1 mouse cellular context compared by ENCODE assay signal in the genomic region with DNA sequence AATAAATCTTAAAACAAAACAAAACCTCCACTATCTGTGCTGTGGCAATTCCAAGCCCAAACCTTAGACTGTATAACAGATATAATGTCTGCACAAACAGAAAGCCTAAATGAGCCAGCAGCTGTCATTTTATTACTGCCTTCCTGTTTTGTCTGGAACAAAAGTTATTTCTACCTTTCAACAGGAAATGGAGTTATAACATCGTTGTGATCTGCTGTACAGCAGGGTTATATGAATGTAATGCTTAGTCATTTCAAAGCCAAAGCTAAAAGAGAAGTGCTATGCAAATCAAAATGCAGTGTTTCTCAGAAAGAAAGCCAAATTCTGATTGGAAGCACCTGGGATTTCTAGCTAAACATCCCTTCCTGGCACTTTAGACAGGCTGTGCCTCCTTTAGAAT.
TF ChIP-seq lines count a peak whose summit lies in the region.

No protein-coding gene starts in this region.

TF ChIP-seq in MEL, 35 proteins besides CTCF, POLR2A, EP300 and RAD21 (continued from another document):
- TF ChIP-seq ZNF384 (IDR thresholded peaks at IDR 0.05; ENCODE audit: low read depth, low read length) (no peak), MXI1 (IDR thresholded peaks at IDR 0.05; ENCODE audit: low read depth, low read length) (no peak)
